20 mouse cellular contexts compared by ENCODE assay signal in the genomic region with DNA sequence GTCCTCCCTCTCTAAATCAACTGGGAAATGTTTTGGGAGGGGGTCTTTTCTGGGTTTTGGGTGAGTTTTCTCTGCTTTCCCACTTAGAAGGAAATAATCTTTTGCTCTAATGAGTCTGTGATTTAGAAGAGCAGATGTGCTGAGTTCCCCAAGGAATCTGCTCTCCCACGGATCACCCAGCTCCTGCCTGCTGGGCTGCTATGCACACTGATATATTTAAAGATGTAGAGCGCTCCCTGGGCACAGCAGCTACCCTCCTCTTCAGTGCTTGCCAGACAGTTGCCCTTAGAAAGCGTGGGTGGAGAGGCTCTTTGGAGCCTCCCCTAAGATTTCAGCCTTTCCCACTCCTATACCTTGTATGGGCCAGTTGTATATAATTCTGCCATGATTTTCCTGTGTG.
DNase-seq lines count a peak whose midpoint lies in the region; ATAC-seq lines count a peak whose summit lies in the region.
"Had no signal": no experiment of that assay in that cellular context is flagged by ENCODE, and none has a peak within 500 bp of the region (broad histone marks: within the 10 kb centered on the region; RNA-seq: fewer than 3 reads in every experiment).

No protein-coding gene starts in this region.

- H3K27me3 ChIP-seq in hindbrain, embryonic 10.5 days (ENCODE audit: insufficient read depth, poor library complexity, severe bottlenecking), result no peaks in the 10 kb centered on the region
- H3K27me3 ChIP-seq in hindbrain, embryonic 16.5 days (replicated peaks; ENCODE audit: control insufficient read depth, insufficient read depth, low read length), result no peaks in the 10 kb centered on the region
- H3K27me3 ChIP-seq: embryonic facial prominence, embryonic 15.5 days; megakaryocyte, embryonic 14.5 days had no signal

- no peak for ATAC-seq in hindbrain, embryonic 16.5 days
- ATAC-seq: midbrain, embryonic 16.5 days had no signal

- 74% methylated on average over 3 of the region's 3 CpGs for WGBS in hindbrain, embryonic 10.5 days
- 44% methylated on average over 3 of the region's 3 CpGs for WGBS in hindbrain, embryonic 16.5 days

- peaks cover 42% of the 10 kb centered on the region for H3K4me1 ChIP-seq in hindbrain, embryonic 10.5 days (replicated peaks)
- H3K4me1 ChIP-seq in hindbrain, embryonic 16.5 days (ENCODE audit: control insufficient read depth, insufficient read depth, low read depth, low read length), result peaks cover 4% of the 10 kb centered on the region
- H3K4me1 ChIP-seq: embryonic facial prominence, embryonic 15.5 days; limb, embryonic 10.5 days; megakaryocyte, embryonic 14.5 days had no signal

- no peak overlapping the region for H3K4me2 ChIP-seq in hindbrain, embryonic 16.5 days (ENCODE audit: low read length)
- H3K4me2 ChIP-seq: embryonic facial prominence, embryonic 15.5 days; heart, embryonic 11.5 days; liver, embryonic 11.5 days had no signal

- no peak overlapping the region for H3K4me3 ChIP-seq in hindbrain, embryonic 10.5 days
- no peak overlapping the region for H3K4me3 ChIP-seq in hindbrain, embryonic 16.5 days (ENCODE audit: low read length)
- H3K4me3 ChIP-seq: embryonic facial prominence, embryonic 15.5 days; limb, embryonic 10.5 days; megakaryocyte, embryonic 14.5 days had no signal

- DNase-seq in hindbrain, embryonic 10.5 days (ENCODE audit: low spot score), result no peak
- peak; percentile 60 to 67 for DNase-seq in left cerebral cortex, adult 9 months (ENCODE audit: low spot score in 2 of 2)
- no peak for DNase-seq in left cerebral cortex, postnatal 4 days
- DNase-seq in right cerebral cortex, adult 2 months (ENCODE audit: low spot score in 2 of 2), result peak; percentile 43 to 67
- DNase-seq in right cerebral cortex, postnatal 4 days, result no peak
- no peak for DNase-seq in urinary bladder, adult 18-20 months (ENCODE audit: low spot score in 2 of 2)
- DNase-seq: adrenal gland, postnatal 36 days; cerebellum, adult 18-20 months; cerebellum, postnatal 25 days; heart, postnatal 10 days; kidney, adult 11 months; lung, adult 18-20 months; thymus, postnatal 25 days had no signal

- no peaks in the 10 kb centered on the region for H3K9me3 ChIP-seq in hindbrain, embryonic 10.5 days
- H3K9me3 ChIP-seq in hindbrain, embryonic 16.5 days (ENCODE audit: control insufficient read depth, low read length), result no peaks in the 10 kb centered on the region
- H3K9me3 ChIP-seq: embryonic facial prominence, embryonic 15.5 days; limb, embryonic 10.5 days had no signal

- intact Hi-C loops in left cerebral cortex, postnatal 4 days (cut with DNase I), result no loop called here

- no peaks in the 10 kb centered on the region; the same call in 1 of the 2 replicates for H3K36me3 ChIP-seq in hindbrain, embryonic 10.5 days
- H3K36me3 ChIP-seq in hindbrain, embryonic 16.5 days (ENCODE audit: control insufficient read depth, insufficient read depth, low read length), result no peaks in the 10 kb centered on the region
- H3K36me3 ChIP-seq: embryonic facial prominence, embryonic 15.5 days; limb, embryonic 10.5 days had no signal

- no peak overlapping the region for H3K9ac ChIP-seq in hindbrain, embryonic 16.5 days (ENCODE audit: low read depth, low read length)
- H3K9ac ChIP-seq: embryonic facial prominence, embryonic 15.5 days had no signal

- H3K27ac ChIP-seq in hindbrain, embryonic 10.5 days, result peak overlapping the region; percentile 71
- H3K27ac ChIP-seq in hindbrain, embryonic 16.5 days (ENCODE audit: low read depth, low read length), result no peak overlapping the region
- H3K27ac ChIP-seq: embryonic facial prominence, embryonic 15.5 days; limb, embryonic 10.5 days had no signal

Comparison
In these comparisons a context has a peak if more than half of its experiments do, and no peak if none do; other contexts are left out.
1. DNase-seq: peak in left cerebral cortex, adult 9 months (2 of 2) and right cerebral cortex, adult 2 months (2 of 2); none in hindbrain, embryonic 10.5 days (single experiment), left cerebral cortex, postnatal 4 days (single experiment), right cerebral cortex, postnatal 4 days (single experiment) and urinary bladder, adult 18-20 months (0 of 2).